Mouse (Mus musculus) heart, postnatal 14 days (tissue): ENCODE results near the gene Dclre1a. TPM values are rescaled to one million over a fixed set of nuclear protein-coding genes. Genes with fewer than 3 reads are reported as not detected.
A peak's percentile ranks its signal among the peaks of the same experiment; 100 is the strongest.
"Not testable (repeated sequence)": the region's sequence is repeated elsewhere in the genome, so short reads cannot be mapped to it uniquely, and the experiment has no call there.

Source experiments
- DNase-seq, 2 experiments: peaks; one replicate each; pipeline ENCODE4 v3.0.0; 2021 to 2022
- intact Hi-C: fragments of 180-260 bp; cut with DNase I; formaldehyde crosslinking; loops from one replicate; pipeline ENCODE4 v1.15.1; 2025
- total RNA-seq, 2 experiments: library from RNA; stranded (reverse); gene quantifications; 2 replicates each; pipeline ENCODE4 v1.2.3; 2021

Gene Dclre1a
- total RNA-seq, 2 experiments from 2014 or later: 12.3 to 13.7 TPM

DNA sequence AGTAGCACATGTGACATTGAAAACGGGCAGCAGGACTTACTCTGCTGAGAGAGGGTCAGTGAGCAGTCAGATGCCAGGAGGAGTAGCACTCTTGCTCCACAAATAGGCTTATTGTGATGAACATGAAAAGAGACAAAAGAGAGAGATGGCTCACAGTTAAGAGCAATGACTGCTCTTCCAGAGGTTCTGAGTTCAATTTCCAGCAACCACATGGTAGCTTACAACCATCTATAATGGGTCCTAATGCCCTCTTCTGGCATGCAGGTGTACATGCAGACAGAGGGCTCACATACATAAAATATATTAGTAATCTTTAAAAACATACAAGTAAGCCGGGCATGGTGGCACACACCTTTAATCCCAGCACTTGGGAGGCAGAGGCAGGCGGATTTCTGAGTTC, 5.2 kb upstream of the Dclre1a start:
- no peak for DNase-seq
- intact Hi-C loops: no loop called here

DNA sequence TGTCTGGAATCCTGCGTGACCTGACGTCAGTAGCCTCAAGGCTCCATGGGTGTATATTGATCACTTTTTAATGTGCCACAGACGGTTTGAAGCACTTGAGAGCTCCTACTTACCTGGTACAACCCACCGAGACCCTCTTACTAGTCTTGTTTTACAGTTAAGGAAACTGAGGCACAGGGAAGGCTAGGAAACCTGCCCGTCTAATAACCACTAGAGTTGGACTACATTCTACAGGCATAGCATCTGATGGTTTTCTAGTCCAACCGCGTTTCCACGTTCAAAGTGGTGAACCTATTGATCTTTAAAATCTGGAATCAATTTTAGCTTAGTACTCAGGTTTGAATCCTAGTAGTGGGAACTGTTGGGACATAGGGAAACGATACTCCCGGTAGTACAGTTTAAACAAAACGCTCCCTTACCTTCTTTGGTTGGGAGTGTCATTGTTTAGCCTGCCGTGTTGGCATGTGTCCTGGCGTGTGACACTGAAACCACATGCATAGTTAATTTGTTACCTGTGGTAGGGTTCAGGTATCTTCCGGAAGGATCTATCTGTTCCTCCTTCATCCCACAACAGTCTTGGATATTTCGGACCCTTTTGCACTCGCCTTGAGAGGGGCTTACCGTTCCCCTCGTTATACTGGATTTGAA, 1.1 kb upstream of the Dclre1a start:
- intact Hi-C loops: no loop called here

GRCm38 (mm10) chr19:56548230-56549032, 409 bp upstream of the Dclre1a start, which contains the start of gene Nhlrc2:
Gene Nhlrc2 (plus strand): TSS chr19:56548261.
- DNase-seq: peak; percentile 89 to 91
- intact Hi-C loops: no loop called here

More for the DNA sequence above, 1.1 kb upstream of the Dclre1a start:
- DNase-seq: no peak

GRCm38 (mm10) chr19:56546031-56546430, 2.0 kb downstream of the Dclre1a start:
- no peak for DNase-seq
- intact Hi-C loops: no loop called here

- intact Hi-C loops: no loop called here
- DNase-seq: peak; percentile 29 to 42
Measured at GRCm38 (mm10) chr19:56544681-56545388, 3.2 kb downstream of the Dclre1a start.

- intact Hi-C loops: no loop called here
- DNase-seq: no peak
Measured at GRCm38 (mm10) chr19:56543320-56543719, 4.7 kb downstream of the Dclre1a start.

GRCm38 (mm10) chr19:56535765-56536164, 12.3 kb downstream of the Dclre1a start:
- intact Hi-C loops: no loop called here
- no peak for DNase-seq

GRCm38 (mm10) chr19:56535064-56535463, 13.0 kb downstream of the Dclre1a start:
- intact Hi-C loops: no loop called here

GRCm38 (mm10) chr19:56534337-56534736, 13.7 kb downstream of the Dclre1a start:
- intact Hi-C loops: no loop called here
- no peak for DNase-seq

More at GRCm38 (mm10) chr19:56535064-56535463, 13.0 kb downstream of the Dclre1a start:
- no peak for DNase-seq

DNA sequence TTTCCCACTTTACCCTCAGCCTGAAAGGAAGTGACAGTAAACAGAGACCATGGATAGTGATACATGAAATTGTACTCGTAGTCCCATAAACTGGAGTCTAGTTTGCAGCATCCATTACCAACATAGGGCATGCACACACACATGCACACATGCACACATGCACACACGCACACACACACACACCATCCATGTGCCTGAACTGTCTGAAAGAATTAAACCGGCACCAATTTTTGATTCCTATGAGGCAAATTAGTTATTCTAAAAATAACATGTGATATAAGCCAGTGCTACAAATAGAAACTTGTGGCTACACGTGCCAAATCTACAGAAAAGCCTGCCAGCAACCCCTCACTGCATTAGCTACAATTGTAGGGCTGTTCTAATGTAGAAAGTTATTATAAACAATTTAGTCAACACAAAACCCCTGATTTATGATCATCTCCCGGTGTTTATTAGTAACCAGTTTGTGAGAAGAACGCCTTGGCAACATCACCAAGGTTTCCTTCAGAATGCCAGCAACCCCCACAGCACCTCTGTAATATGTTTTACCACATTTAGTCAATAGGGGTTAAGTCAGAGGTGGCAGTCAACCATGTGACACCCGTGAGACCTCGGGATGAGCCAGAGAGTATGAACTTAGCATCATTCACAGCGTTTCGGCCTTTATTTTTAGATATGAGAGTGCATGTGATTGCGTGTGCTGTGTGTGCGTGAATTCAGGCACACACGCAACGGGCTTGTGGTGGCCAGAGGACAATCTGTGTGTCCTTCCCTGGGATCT, 14.5 kb downstream of the Dclre1a start:
- peak; percentile 10 to 39 for DNase-seq
- intact Hi-C loops: no loop called here

DNA sequence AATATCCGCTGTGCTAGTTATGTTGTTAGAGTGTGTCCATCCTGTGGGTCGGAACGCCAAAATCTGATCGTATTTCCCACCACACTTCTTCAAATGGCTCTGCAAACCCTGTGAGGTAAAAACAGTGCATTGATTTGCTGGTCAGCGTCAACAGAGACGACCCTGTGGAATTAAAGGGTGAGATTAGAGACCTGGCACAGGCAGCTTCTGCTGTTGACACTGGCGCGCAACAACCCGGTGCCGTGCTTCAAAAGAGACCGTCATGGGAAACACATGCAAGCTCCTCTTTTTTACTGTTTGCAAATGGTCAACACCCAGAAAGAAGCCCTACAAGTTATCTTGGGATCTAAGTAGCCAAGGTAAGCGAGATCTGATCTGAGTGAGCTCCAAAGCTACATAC, 16.8 kb downstream of the Dclre1a start:
- no peak for DNase-seq

DNA sequence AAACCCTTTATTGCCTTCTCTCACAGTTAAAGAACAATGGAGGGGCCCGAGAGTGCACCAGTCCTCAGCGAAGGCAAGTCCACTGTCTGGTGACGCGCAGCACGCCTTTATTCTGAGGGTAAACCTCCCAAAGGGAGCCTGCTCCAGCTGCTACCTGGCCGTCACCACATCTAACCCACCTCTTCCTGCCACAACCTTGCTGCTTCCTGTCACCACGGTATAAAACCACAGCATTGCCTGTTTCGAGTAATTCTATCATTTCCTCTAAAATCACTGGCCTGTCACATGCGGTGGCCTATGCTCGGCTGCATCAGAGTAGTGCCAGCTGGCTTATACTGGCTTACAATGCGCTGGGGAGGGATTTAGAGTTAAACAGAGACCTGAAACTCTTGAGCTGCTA, 17.5 kb downstream of the Dclre1a start:
- intact Hi-C loops, DNase-seq: not testable (repeated sequence)

More for the DNA sequence above, 16.8 kb downstream of the Dclre1a start:
- intact Hi-C loops: no loop called here

DNA sequence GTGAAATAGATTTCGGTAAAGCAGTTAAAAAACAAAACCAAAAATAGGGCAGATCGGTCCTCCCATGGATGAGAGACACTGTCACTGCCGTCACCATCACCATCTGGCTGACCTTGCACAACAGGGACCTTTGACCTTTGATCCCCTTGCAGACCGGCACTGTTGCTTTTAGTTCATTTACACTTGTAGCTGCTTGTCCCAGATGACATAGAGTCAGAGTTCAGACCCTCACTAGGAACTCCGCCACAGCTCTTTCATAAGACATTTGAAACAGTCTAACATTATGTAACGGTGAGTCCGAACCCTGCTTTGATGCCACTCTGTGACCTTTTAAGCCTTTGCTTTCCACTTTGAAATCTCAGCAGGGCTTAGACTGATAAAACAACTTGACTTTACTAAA, 28.6 kb downstream of the Dclre1a start:
- DNase-seq, intact Hi-C loops: not testable (repeated sequence)

DNA sequence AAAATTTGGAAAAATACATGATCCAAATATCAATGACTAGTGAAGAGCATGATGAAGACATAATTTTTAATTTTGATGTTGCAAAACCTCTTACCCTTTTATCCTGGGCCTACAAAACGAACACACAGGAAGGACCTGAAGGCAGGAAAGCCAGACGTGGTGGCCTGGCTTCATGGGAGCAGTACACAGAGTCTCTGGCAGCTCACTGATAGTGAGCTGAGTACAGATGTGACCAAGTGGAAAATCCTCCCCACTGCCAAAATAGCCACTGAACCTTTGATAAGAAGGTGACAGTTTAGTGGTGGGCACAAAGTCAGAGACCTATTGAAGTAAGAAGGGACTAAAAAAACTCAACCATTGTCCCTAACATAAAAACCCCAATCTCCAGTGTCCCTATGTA, 34.5 kb downstream of the Dclre1a start:
- intact Hi-C loops: not testable (repeated sequence)

GRCm38 (mm10) chr19:56511207-56511606, 36.8 kb downstream of the Dclre1a start:
- DNase-seq, intact Hi-C loops: not testable (repeated sequence)

More for the DNA sequence above, 34.5 kb downstream of the Dclre1a start:
- not testable (repeated sequence) for DNase-seq

- intact Hi-C loops, DNase-seq: not testable (repeated sequence)
Measured at GRCm38 (mm10) chr19:56503525-56503924, 44.5 kb downstream of the Dclre1a start.

DNA sequence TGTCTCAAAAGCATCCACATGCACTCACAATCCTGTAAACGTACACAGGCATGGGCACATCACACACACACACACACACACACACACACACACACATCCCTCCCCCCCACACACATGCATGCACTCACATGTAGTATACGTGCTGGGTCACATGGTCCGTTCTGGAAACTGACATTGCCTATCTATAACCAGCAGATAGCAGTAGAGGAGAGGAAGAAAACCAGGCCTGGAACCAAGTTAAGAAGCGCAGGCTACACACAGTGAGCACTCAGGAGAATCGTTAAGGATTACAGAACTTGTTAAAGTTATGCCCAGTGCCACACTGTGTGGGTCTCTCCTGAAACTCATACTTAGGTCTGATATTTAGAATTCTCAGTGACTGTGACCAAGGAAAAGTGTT, 45.0 kb downstream of the Dclre1a start:
- DNase-seq, intact Hi-C loops: not testable (repeated sequence)

DNA sequence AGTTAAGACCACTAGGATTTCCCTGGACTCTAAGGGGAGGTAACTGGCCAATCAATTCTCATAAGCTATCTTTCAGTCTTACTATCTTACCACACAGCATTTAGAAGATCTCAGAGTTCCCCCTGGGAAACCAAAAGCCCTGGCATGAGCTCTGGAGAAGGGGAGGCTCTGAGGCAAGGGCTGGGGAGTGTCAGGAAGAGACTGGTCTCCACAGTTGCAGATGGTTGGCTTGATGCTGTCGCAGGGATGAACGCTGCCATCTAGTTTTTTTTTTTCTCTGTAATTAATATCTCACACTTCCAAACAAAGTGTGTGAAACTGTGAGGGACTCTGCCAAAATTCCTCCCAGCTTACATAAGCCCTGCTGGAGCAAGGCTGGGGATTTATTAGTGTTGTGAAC, 53.9 kb downstream of the Dclre1a start:
- DNase-seq, intact Hi-C loops: not testable (repeated sequence)

DNA sequence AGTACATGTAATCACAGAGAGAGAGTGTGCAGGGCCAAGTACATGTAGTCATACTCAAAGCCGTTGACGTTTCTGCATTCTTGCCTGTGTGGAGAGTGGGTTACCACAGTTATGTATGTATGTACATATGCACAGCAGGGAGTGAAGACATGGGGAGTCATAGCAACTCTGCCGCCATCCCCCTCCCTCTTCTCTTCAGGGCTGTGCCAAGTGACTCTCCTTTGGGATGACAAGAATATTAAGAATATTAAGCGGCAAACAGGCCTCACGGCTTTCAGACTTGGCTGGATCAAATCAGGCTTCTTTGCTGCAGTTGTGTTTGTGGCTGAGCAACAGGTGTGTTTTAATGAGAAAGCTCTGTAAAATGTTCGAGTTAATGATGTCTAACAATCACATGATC, 58.4 kb downstream of the Dclre1a start:
- intact Hi-C loops: no loop called here
- DNase-seq: no peak

- intact Hi-C loops: no loop called here
- no peak for DNase-seq
Measured at GRCm38 (mm10) chr19:56487339-56487738, 60.7 kb downstream of the Dclre1a start.
